Mouse (Mus musculus): ENCODE measurements around the gene Gtf2ird2. TPM values are rescaled to one million over a fixed set of nuclear protein-coding genes. Genes with fewer than 3 reads are reported as not detected.

Gene Gtf2ird2
- polyA plus RNA-seq, 2 experiments = 7.9 to 14.8 TPM

GRCm38 (mm10) chr5:134155916-134156466, 27.8 kb upstream of the Gtf2ird2 start:
- no peak for TF ChIP-seq POLR2A (IDR thresholded peaks at IDR 0.05; ENCODE audit: borderline replicate concordance, extremely low read depth, insufficient read depth, insufficient read length)
- no peaks in the 10 kb centered on the region for H3K27me3 ChIP-seq (ENCODE audit: control insufficient read depth, insufficient read depth, low read length)
- no peak overlapping the region for H3K4me3 ChIP-seq (replicated peaks; ENCODE audit: low read length)
- no peak overlapping the region for H3K9ac ChIP-seq (ENCODE audit: low read depth, low read length, severe bottlenecking)
- 92% methylated on average over 7 of the region's 7 CpGs for WGBS
- peaks cover 73% of the 10 kb centered on the region for H3K36me3 ChIP-seq (ENCODE audit: control insufficient read depth, insufficient read depth, low read length)
- no peak overlapping the region for H3K4me2 ChIP-seq (replicated peaks; ENCODE audit: low read depth, low read length, severe bottlenecking)
- ATAC-seq (ENCODE audit: low FRiP score, low read depth) (no peak), DNase-seq (ENCODE audit: low spot score) (no peak)
- H3K4me1 ChIP-seq (ENCODE audit: control insufficient read depth, insufficient read depth, low read length) = no peaks in the 10 kb centered on the region
- H3K27ac ChIP-seq (replicated peaks; ENCODE audit: low read depth, low read length) = no peak overlapping the region
- H3K9me3 ChIP-seq (ENCODE audit: control insufficient read depth, low read length) = no peaks in the 10 kb centered on the region

- H3K4me3 ChIP-seq (replicated peaks; ENCODE audit: low read length) = no peak overlapping the region
- H3K27ac ChIP-seq (replicated peaks; ENCODE audit: low read depth, low read length) = no peak overlapping the region
- H3K36me3 ChIP-seq (ENCODE audit: control insufficient read depth, insufficient read depth, low read length) = peaks cover 70% of the 10 kb centered on the region
- WGBS = 68% methylated on average over 5 of the region's 5 CpGs
- no peak for TF ChIP-seq POLR2A (IDR thresholded peaks at IDR 0.05; ENCODE audit: borderline replicate concordance, extremely low read depth, insufficient read depth, insufficient read length)
- H3K27me3 ChIP-seq (ENCODE audit: control insufficient read depth, insufficient read depth, low read length) = no peaks in the 10 kb centered on the region
- ATAC-seq (ENCODE audit: low FRiP score, low read depth) = no peak
- no peak for DNase-seq (ENCODE audit: low spot score)
- H3K4me2 ChIP-seq (replicated peaks; ENCODE audit: low read depth, low read length, severe bottlenecking) = no peak overlapping the region
- H3K9me3 ChIP-seq (ENCODE audit: control insufficient read depth, low read length) = no peaks in the 10 kb centered on the region
- no peak overlapping the region for H3K9ac ChIP-seq (ENCODE audit: low read depth, low read length, severe bottlenecking)
- no peaks in the 10 kb centered on the region; the same call in 1 of the 2 replicates for H3K4me1 ChIP-seq (ENCODE audit: control insufficient read depth, insufficient read depth, low read length)
Observed at GRCm38 (mm10) chr5:134164688-134165087, 19.1 kb upstream of the Gtf2ird2 start.

- TF ChIP-seq POLR2A (IDR thresholded peaks at IDR 0.05; ENCODE audit: borderline replicate concordance, extremely low read depth, insufficient read depth, insufficient read length) = no peak
- ATAC-seq (ENCODE audit: low FRiP score, low read depth) (no peak), DNase-seq (ENCODE audit: low spot score) (no peak)
- Histone ChIP-seq H3K4me1 (ENCODE audit: control insufficient read depth, insufficient read depth, low read length) (no peaks in the 10 kb centered on the region; the same call in 1 of the 2 replicates), H3K36me3 (ENCODE audit: control insufficient read depth, insufficient read depth, low read length) (peaks cover 72% of the 10 kb centered on the region), H3K27ac (replicated peaks; ENCODE audit: low read depth, low read length) (no peak overlapping the region), H3K4me3 (replicated peaks; ENCODE audit: low read length) (no peak overlapping the region), H3K4me2 (replicated peaks; ENCODE audit: low read depth, low read length, severe bottlenecking) (no peak overlapping the region), H3K9me3 (ENCODE audit: control insufficient read depth, low read length) (no peaks in the 10 kb centered on the region), H3K27me3 (ENCODE audit: control insufficient read depth, insufficient read depth, low read length) (no peaks in the 10 kb centered on the region), H3K9ac (ENCODE audit: low read depth, low read length, severe bottlenecking) (no peak overlapping the region)
- WGBS = 87% methylated on average over 7 of the region's 7 CpGs
Observed at GRCm38 (mm10) chr5:134166642-134167041, 17.2 kb upstream of the Gtf2ird2 start.

GRCm38 (mm10) chr5:134168033-134168432, 15.8 kb upstream of the Gtf2ird2 start:
- H3K27me3 ChIP-seq (ENCODE audit: control insufficient read depth, insufficient read depth, low read length) = no peaks in the 10 kb centered on the region
- H3K4me1 ChIP-seq (ENCODE audit: control insufficient read depth, insufficient read depth, low read length) = no peaks in the 10 kb centered on the region; the same call in 1 of the 2 replicates
- no peak for ATAC-seq (ENCODE audit: low FRiP score, low read depth)
- no peak for DNase-seq (ENCODE audit: low spot score)
- no peak overlapping the region for H3K4me3 ChIP-seq (replicated peaks; ENCODE audit: low read length)
- H3K9ac ChIP-seq (ENCODE audit: low read depth, low read length, severe bottlenecking) = no peak overlapping the region
- H3K9me3 ChIP-seq (ENCODE audit: control insufficient read depth, low read length) = no peaks in the 10 kb centered on the region
- H3K4me2 ChIP-seq (replicated peaks; ENCODE audit: low read depth, low read length, severe bottlenecking) = no peak overlapping the region
- WGBS = 84% methylated on average over 9 of the region's 9 CpGs
- H3K27ac ChIP-seq (replicated peaks; ENCODE audit: low read depth, low read length) = no peak overlapping the region
- no peak for TF ChIP-seq POLR2A (IDR thresholded peaks at IDR 0.05; ENCODE audit: borderline replicate concordance, extremely low read depth, insufficient read depth, insufficient read length)
- peaks cover 63% of the 10 kb centered on the region for H3K36me3 ChIP-seq (ENCODE audit: control insufficient read depth, insufficient read depth, low read length)

- Histone ChIP-seq H3K4me3 (replicated peaks; ENCODE audit: low read length) (no peak overlapping the region), H3K9ac (ENCODE audit: low read depth, low read length, severe bottlenecking) (no peak overlapping the region), H3K27ac (replicated peaks; ENCODE audit: low read depth, low read length) (no peak overlapping the region), H3K4me2 (replicated peaks; ENCODE audit: low read depth, low read length, severe bottlenecking) (no peak overlapping the region), H3K27me3 (ENCODE audit: control insufficient read depth, insufficient read depth, low read length) (no peaks in the 10 kb centered on the region), H3K9me3 (ENCODE audit: control insufficient read depth, low read length) (no peaks in the 10 kb centered on the region), H3K36me3 (ENCODE audit: control insufficient read depth, insufficient read depth, low read length) (peaks cover 60% of the 10 kb centered on the region), H3K4me1 (ENCODE audit: control insufficient read depth, insufficient read depth, low read length) (no peaks in the 10 kb centered on the region; the same call in 1 of the 2 replicates)
- DNase-seq (ENCODE audit: low spot score) (no peak), ATAC-seq (ENCODE audit: low FRiP score, low read depth) (no peak)
- 92% methylated on average over 10 of the region's 10 CpGs for WGBS
- no peak for TF ChIP-seq POLR2A (IDR thresholded peaks at IDR 0.05; ENCODE audit: borderline replicate concordance, extremely low read depth, insufficient read depth, insufficient read length)
Observed at GRCm38 (mm10) chr5:134169231-134169630, 14.6 kb upstream of the Gtf2ird2 start.

Data from limb, embryonic 14.5 days (tissue).